Mouse (Mus musculus) MEL (cell line): ENCODE results near the gene Atxn10.

Experiments
- CTCF ChIP-seq, 3 experiments: IDR thresholded peaks in 2 of 3; conservative IDR thresholded peaks in 1 of 3; 2 replicates each; pipeline ENCODE4 v1.5.1; 2011 to 2012; ENCODE audit warnings: low read length in 3 of 3, low read depth in 2 of 3, mild to moderate bottlenecking in 2 of 3, improper control_type of control experiment in 1 of 3, inconsistent platforms in 1 of 3, mixed read lengths in 1 of 3, moderate library complexity in 1 of 3; ENCODE audit not compliant: control insufficient read depth in 1 of 3, insufficient read depth in 1 of 3, poor library complexity in 1 of 3, severe bottlenecking in 1 of 3
- EP300 ChIP-seq, 2 experiments: IDR thresholded peaks; 2 replicates each; pipeline ENCODE4 v1.6.1; 2011; ENCODE audit warnings: improper control_type of control experiment in 2 of 2, low read length in 2 of 2, low read depth in 1 of 2, mild to moderate bottlenecking in 1 of 2
- GATA1 ChIP-seq: IDR thresholded peaks from 2 replicates; pipeline ENCODE4 v1.6.1; 2011; ENCODE audit warnings: low read depth, low read length, improper control_type of control experiment
- MAFK ChIP-seq: IDR thresholded peaks from 2 replicates; pipeline ENCODE4 v1.6.1; 2011; ENCODE audit warnings: low read depth, mild to moderate bottlenecking, low read length, improper control_type of control experiment, borderline replicate concordance
- MYC ChIP-seq: IDR thresholded peaks from 2 replicates; pipeline ENCODE4 v1.6.1; 2011; ENCODE audit warnings: low read depth, mild to moderate bottlenecking, low read length, improper control_type of control experiment, moderate library complexity
- POLR2A ChIP-seq, 2 experiments: IDR thresholded peaks; 2 replicates each; pipeline ENCODE4 v1.6.1; 2011 to 2012; ENCODE audit warnings: low read length in 2 of 2, mild to moderate bottlenecking in 2 of 2, control low read depth in 1 of 2, improper control_type of control experiment in 1 of 2, low read depth in 1 of 2, moderate library complexity in 1 of 2; ENCODE audit not compliant: control insufficient read depth in 1 of 2, insufficient read depth in 1 of 2, poor library complexity in 1 of 2
- TCF12 ChIP-seq: IDR thresholded peaks from 2 replicates; pipeline ENCODE4 v1.6.1; 2014; ENCODE audit warnings: low read depth, mild to moderate bottlenecking, inconsistent platforms, low read length, improper control_type of control experiment, moderate library complexity
- USF1 ChIP-seq: IDR thresholded peaks from 2 replicates; pipeline ENCODE4 v1.6.1; 2014; ENCODE audit warnings: low read depth, mild to moderate bottlenecking, inconsistent platforms, low read length, improper control_type of control experiment, moderate library complexity

DNA sequence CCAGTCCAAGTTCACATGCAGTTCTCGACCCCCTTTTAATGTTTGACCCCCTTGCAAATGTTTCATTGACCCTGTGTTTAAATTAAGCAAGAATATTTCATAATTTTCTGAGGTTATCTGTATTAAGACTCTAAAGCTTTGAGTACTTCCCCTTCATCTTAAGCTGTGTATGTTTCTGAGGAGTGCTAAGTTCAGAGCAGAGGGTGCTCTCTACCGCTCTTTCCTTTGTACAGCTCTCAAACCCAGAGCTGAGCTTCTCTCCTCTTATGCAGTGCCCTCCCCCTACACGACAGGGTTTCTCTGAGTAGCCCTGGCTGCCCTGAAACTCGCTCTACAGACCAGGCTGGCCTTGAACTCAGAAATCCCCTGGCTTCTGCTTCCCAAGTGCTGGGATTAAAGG is 23.9 kb downstream of the Atxn10 start:
- TF ChIP-seq GATA1 (no peak), MYC (no peak), CTCF (IDR thresholded peaks at IDR 0.05 in 2 of 3, conservative IDR thresholded peaks at IDR 0.05 in 1 of 3; ENCODE audit: control insufficient read depth in 1 of 3, insufficient read depth in 1 of 3, low read depth in 2 of 3, low read length in 3 of 3, poor library complexity in 1 of 3, severe bottlenecking in 1 of 3) (no peak), MAFK (no peak), POLR2A (IDR thresholded peaks at IDR 0.05; ENCODE audit: control insufficient read depth in 1 of 2, insufficient read depth in 1 of 2, low read depth in 1 of 2, low read length in 2 of 2, poor library complexity in 1 of 2) (no peak), EP300 (IDR thresholded peaks at IDR 0.05; ENCODE audit: low read depth in 1 of 2, low read length in 2 of 2) (no peak), USF1 (no peak), TCF12 (no peak)
